Mouse (Mus musculus) thymus, adult 2 months (tissue): ENCODE data around the gene Macrod2.

Experiments used
- CTCF ChIP-seq: fragments of 200-500 bp; IDR thresholded peaks from 2 replicates; pipeline ENCODE4 v1.5.1; 2012; ENCODE audit warnings: mild to moderate bottlenecking, control low read depth, low read length, moderate library complexity, borderline replicate concordance; ENCODE audit not compliant: control insufficient read depth, poor library complexity, insufficient read depth; ENCODE audit errors: extremely low read depth
- POLR2A ChIP-seq: fragments of 200-500 bp; IDR thresholded peaks from 2 replicates; pipeline ENCODE4 v1.6.1; 2012; ENCODE audit warnings: mild to moderate bottlenecking, low read length, control low read depth, moderate library complexity; ENCODE audit not compliant: control insufficient read depth, poor library complexity, insufficient read depth; ENCODE audit errors: extremely low read depth

DNA sequence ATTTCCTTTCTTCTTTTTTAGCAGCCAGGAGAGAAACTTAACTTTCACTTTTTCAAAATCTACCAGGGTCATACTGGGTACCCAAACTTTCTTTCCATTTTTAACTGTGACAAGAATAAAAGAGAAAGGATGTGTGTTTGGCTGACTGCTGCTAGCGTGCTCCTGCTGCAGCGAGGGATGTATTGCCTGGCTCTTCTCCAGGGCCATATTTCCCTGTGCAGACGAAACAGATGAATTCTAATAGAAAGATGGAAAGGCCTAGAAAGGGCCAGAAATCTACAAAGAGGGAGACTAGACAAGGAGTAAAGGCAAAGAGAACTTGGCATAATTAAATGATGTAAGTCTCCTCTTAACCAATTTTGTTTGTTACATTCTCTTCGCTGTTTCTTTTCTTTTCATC lies 2005.7 kb downstream of the Macrod2 start:
- no peak for TF ChIP-seq CTCF
- no peak for TF ChIP-seq POLR2A
